Mouse (Mus musculus): Measurements from ENCODE around the gene Siae. TPM values are rescaled to one million over a fixed set of nuclear protein-coding genes. Genes with fewer than 3 reads are reported as not detected.

Siae gene
- polyA plus RNA-seq, 1 experiment: 7.2 TPM

GRCm38 (mm10) chr9:37526443-37527395 is 28.8 kb upstream of the Siae start:
- Histone ChIP-seq H3K4me1 (ENCODE audit: control insufficient read depth, insufficient read depth, low read length) (no peaks in the 10 kb centered on the region), H3K27ac (ENCODE audit: control insufficient read depth, insufficient read depth, low read depth, low read length, poor library complexity) (no peak overlapping the region), H3K4me3 (replicated peaks; ENCODE audit: control insufficient read depth, low read depth, low read length) (no peak overlapping the region)
- 20% methylated on average over 21 of the region's 21 CpGs for WGBS
- TF ChIP-seq POLR2A (IDR thresholded peaks at IDR 0.05; ENCODE audit: borderline replicate concordance, control insufficient read depth, low read depth, low read length) (no peak), CTCF (IDR thresholded peaks at IDR 0.05; ENCODE audit: control insufficient read depth, insufficient read depth, low read length) (peak; percentile 36; the same call in 1 of the 2 replicates)

GRCm38 (mm10) chr9:37527396-37528224 is 27.9 kb upstream of the Siae start, which contains the start of gene Esam:
Esam (plus strand) TSS chr9:37528078.
- WGBS: 3% methylated on average over 41 of the region's 41 CpGs
- Histone ChIP-seq H3K27ac (ENCODE audit: control insufficient read depth, insufficient read depth, low read depth, low read length, poor library complexity) (no peak within 1 kb of the TSS; the same call in 1 of the 2 replicates), H3K4me3 (replicated peaks; ENCODE audit: control insufficient read depth, low read depth, low read length) (peak within 1 kb of the TSS; percentile 16), H3K4me1 (ENCODE audit: control insufficient read depth, insufficient read depth, low read length) (no peaks in the 10 kb centered on the region)
- no peak for TF ChIP-seq POLR2A (IDR thresholded peaks at IDR 0.05; ENCODE audit: borderline replicate concordance, control insufficient read depth, low read depth, low read length)
- no peak for TF ChIP-seq CTCF (IDR thresholded peaks at IDR 0.05; ENCODE audit: control insufficient read depth, insufficient read depth, low read length)

- TF ChIP-seq CTCF (IDR thresholded peaks at IDR 0.05; ENCODE audit: control insufficient read depth, insufficient read depth, low read length) (no peak), POLR2A (IDR thresholded peaks at IDR 0.05; ENCODE audit: borderline replicate concordance, control insufficient read depth, low read depth, low read length) (no peak)
- Histone ChIP-seq H3K27ac (ENCODE audit: control insufficient read depth, insufficient read depth, low read depth, low read length, poor library complexity) (no peak overlapping the region), H3K4me3 (replicated peaks; ENCODE audit: control insufficient read depth, low read depth, low read length) (peak overlapping the region; percentile 16), H3K4me1 (ENCODE audit: control insufficient read depth, insufficient read depth, low read length) (no peaks in the 10 kb centered on the region)
- WGBS: 37% methylated on average over 9 of the region's 9 CpGs
Measured at GRCm38 (mm10) chr9:37528225-37528970, 27.1 kb upstream of the Siae start.

GRCm38 (mm10) chr9:37530031-37530887 is 25.2 kb upstream of the Siae start:
- Histone ChIP-seq H3K27ac (ENCODE audit: control insufficient read depth, insufficient read depth, low read depth, low read length, poor library complexity) (no peak overlapping the region; the same call in 1 of the 2 replicates), H3K4me1 (ENCODE audit: control insufficient read depth, insufficient read depth, low read length) (no peaks in the 10 kb centered on the region), H3K4me3 (replicated peaks; ENCODE audit: control insufficient read depth, low read depth, low read length) (no peak overlapping the region)
- no peak for TF ChIP-seq POLR2A (IDR thresholded peaks at IDR 0.05; ENCODE audit: borderline replicate concordance, control insufficient read depth, low read depth, low read length)
- TF ChIP-seq CTCF (IDR thresholded peaks at IDR 0.05; ENCODE audit: control insufficient read depth, insufficient read depth, low read length): no peak
- WGBS: 2% methylated on average over 32 of the region's 32 CpGs

GRCm38 (mm10) chr9:37530888-37531705 is 24.4 kb upstream of the Siae start:
- H3K4me3 ChIP-seq (replicated peaks; ENCODE audit: control insufficient read depth, low read depth, low read length): no peak overlapping the region
- no peaks in the 10 kb centered on the region for H3K4me1 ChIP-seq (ENCODE audit: control insufficient read depth, insufficient read depth, low read length)
- WGBS: 9% methylated on average over 31 of the region's 31 CpGs
- TF ChIP-seq CTCF (IDR thresholded peaks at IDR 0.05; ENCODE audit: control insufficient read depth, insufficient read depth, low read length) (no peak), POLR2A (IDR thresholded peaks at IDR 0.05; ENCODE audit: borderline replicate concordance, control insufficient read depth, low read depth, low read length) (no peak)
- no peak overlapping the region for H3K27ac ChIP-seq (ENCODE audit: control insufficient read depth, insufficient read depth, low read depth, low read length, poor library complexity)

GRCm38 (mm10) chr9:37536851-37537250 is 18.6 kb upstream of the Siae start:
- H3K27ac ChIP-seq (ENCODE audit: control insufficient read depth, insufficient read depth, low read depth, low read length, poor library complexity): no peak overlapping the region
- TF ChIP-seq CTCF (IDR thresholded peaks at IDR 0.05; ENCODE audit: control insufficient read depth, insufficient read depth, low read length) (no peak), POLR2A (IDR thresholded peaks at IDR 0.05; ENCODE audit: borderline replicate concordance, control insufficient read depth, low read depth, low read length) (no peak)
- H3K4me1 ChIP-seq (ENCODE audit: control insufficient read depth, insufficient read depth, low read length): no peaks in the 10 kb centered on the region
- 79% methylated on average over 4 of the region's 4 CpGs for WGBS
- H3K4me3 ChIP-seq (replicated peaks; ENCODE audit: control insufficient read depth, low read depth, low read length): no peak overlapping the region

Data from bone marrow, adult 2 months (tissue).